Mouse (Mus musculus) neural tube, embryonic 14.5 days (tissue): Measurements from ENCODE around the gene Kdelr3. TPM values are rescaled to one million over a fixed set of nuclear protein-coding genes. Genes with fewer than 3 reads are reported as not detected.

ENCODE experiments used
- ATAC-seq: fragments of 200-750 bp; cut with Nextera tagmentation; 2 replicates; pipeline ENCODE4 v1.8.0; 2017; ENCODE audit warnings: low read depth, mild to moderate bottlenecking, moderate TSS enrichment, moderate library complexity
- H3K27ac ChIP-seq: fragments of 300-500 bp; sonication (generic); 2 replicates; pipeline ENCODE4 v1.5.1; 2014; ENCODE audit warnings: low read depth, mild to moderate bottlenecking, control low read depth, low read length, moderate library complexity, mixed read lengths
- H3K27me3 ChIP-seq: fragments of 300-500 bp; sonication (generic); 2 replicates; pipeline ENCODE4 v1.6.1; 2014; ENCODE audit warnings: low read length; ENCODE audit not compliant: control insufficient read depth, insufficient read depth
- H3K36me3 ChIP-seq: fragments of 300-500 bp; sonication (generic); 2 replicates; pipeline ENCODE4 v1.6.1; 2014; ENCODE audit warnings: low read length, mixed read lengths; ENCODE audit not compliant: control insufficient read depth, insufficient read depth
- H3K4me1 ChIP-seq: fragments of 300-500 bp; sonication (generic); 2 replicates; pipeline ENCODE4 v1.6.1; 2014; ENCODE audit warnings: low read length; ENCODE audit not compliant: control insufficient read depth, insufficient read depth
- H3K4me2 ChIP-seq: fragments of 300-500 bp; sonication (generic); 2 replicates; pipeline ENCODE4 v1.6.1; 2014; ENCODE audit warnings: mild to moderate bottlenecking, low read depth, low read length, control low read depth
- H3K4me3 ChIP-seq: fragments of 300-500 bp; sonication (generic); 2 replicates; pipeline ENCODE4 v1.5.1; 2014; ENCODE audit warnings: low read depth, low read length, control low read depth, mixed read lengths
- H3K9ac ChIP-seq: fragments of 300-500 bp; sonication (generic); replicated peaks from 2 replicates; pipeline ENCODE4 v1.6.1; 2014; ENCODE audit warnings: low read depth, mild to moderate bottlenecking, control low read depth, low read length, mixed read lengths
- H3K9me3 ChIP-seq: fragments of 300-500 bp; sonication (generic); 2 replicates; pipeline ENCODE4 v1.6.1; 2016; ENCODE audit warnings: low read length; ENCODE audit not compliant: control insufficient read depth
- WGBS: fragments of 180-500 bp; shearing (Covaris S2); extraction: QIAGEN DNeasy Blood & Tissue Kit; methylation state at CpG from one replicate; pipeline ENCODE4 v1.1.7; 2014; 5-methylcytosine and 5-hydroxymethylcytosine counted together
- polyA plus RNA-seq: library from polyadenylated mRNA; unstranded; fragments of >200 nt; fragmentation: Nextera tagmentation; extraction: Ambion mirVana; gene quantifications from 2 replicates; pipeline ENCODE4 v1.2.1, GENCODE M21; 2014

The Kdelr3 gene
- polyA plus RNA-seq, 1 experiment from 2014 or later, result 3.9 TPM

GRCm38 (mm10) chr15:79507055-79507828 is 9.0 kb upstream of the Kdelr3 start:
- Histone ChIP-seq H3K4me3 (no peak overlapping the region), H3K36me3 (no peaks in the 10 kb centered on the region), H3K27me3 (peaks cover 57% of the 10 kb centered on the region), H3K4me2 (no peak overlapping the region), H3K4me1 (peaks cover 17% of the 10 kb centered on the region), H3K9me3 (no peaks in the 10 kb centered on the region), H3K27ac (no peak overlapping the region), H3K9ac (no peak overlapping the region)
- no peak for ATAC-seq
- 48% methylated on average over 30 of the region's 31 CpGs for WGBS

GRCm38 (mm10) chr15:79509998-79510397 is 6.2 kb upstream of the Kdelr3 start:
- H3K27me3 ChIP-seq, result peaks cover 52% of the 10 kb centered on the region
- whole genome bisulfite sequencing, result 35% methylated on average over 6 of the region's 6 CpGs
- no peak overlapping the region for H3K9ac ChIP-seq
- H3K4me1 ChIP-seq, result peaks cover 14% of the 10 kb centered on the region
- no peaks in the 10 kb centered on the region for H3K9me3 ChIP-seq
- no peak overlapping the region for H3K27ac ChIP-seq
- H3K36me3 ChIP-seq, result no peaks in the 10 kb centered on the region
- H3K4me2 ChIP-seq, result no peak overlapping the region
- no peak overlapping the region for H3K4me3 ChIP-seq
- ATAC-seq, result no peak

GRCm38 (mm10) chr15:79510425-79510824 is 5.8 kb upstream of the Kdelr3 start:
- 79% methylated on average over 7 of the region's 7 CpGs for WGBS
- Histone ChIP-seq H3K9ac (no peak overlapping the region), H3K27ac (no peak overlapping the region), H3K27me3 (peaks cover 52% of the 10 kb centered on the region), H3K36me3 (no peaks in the 10 kb centered on the region), H3K4me1 (peaks cover 10% of the 10 kb centered on the region), H3K4me3 (no peak overlapping the region), H3K9me3 (no peaks in the 10 kb centered on the region), H3K4me2 (no peak overlapping the region)
- no peak for ATAC-seq

- no peaks in the 10 kb centered on the region for H3K9me3 ChIP-seq
- peaks cover 59% of the 10 kb centered on the region for H3K27me3 ChIP-seq
- H3K36me3 ChIP-seq, result no peaks in the 10 kb centered on the region
- 1% methylated on average over 61 of the region's 61 CpGs for WGBS
- peak overlapping the region; percentile 32 for H3K4me3 ChIP-seq
- peak; percentile 91; the same call in 1 of the 2 replicates for ATAC-seq
- no peak overlapping the region; the same call in 1 of the 2 replicates for H3K9ac ChIP-seq
- H3K4me2 ChIP-seq, result peak overlapping the region; percentile 59
- H3K4me1 ChIP-seq, result peaks cover 14% of the 10 kb centered on the region; the same call in 1 of the 2 replicates
- H3K27ac ChIP-seq, result no peak overlapping the region
These were observed 4.5 kb upstream of the Kdelr3 start for GRCm38 (mm10) chr15:79511553-79512320.

GRCm38 (mm10) chr15:79513940-79514339 is 2.3 kb upstream of the Kdelr3 start:
- Histone ChIP-seq H3K27ac (no peak overlapping the region), H3K9ac (no peak overlapping the region), H3K4me1 (peaks cover 18% of the 10 kb centered on the region; the same call in 1 of the 2 replicates), H3K36me3 (no peaks in the 10 kb centered on the region), H3K4me2 (no peak overlapping the region), H3K9me3 (no peaks in the 10 kb centered on the region), H3K4me3 (no peak overlapping the region), H3K27me3 (peaks cover 62% of the 10 kb centered on the region)
- ATAC-seq, result no peak
- WGBS, result 9% methylated on average over 9 of the region's 9 CpGs

GRCm38 (mm10) chr15:79517710-79518109 is 1.5 kb downstream of the Kdelr3 start:
- 59% methylated on average over 4 of the region's 4 CpGs for WGBS

GRCm38 (mm10) chr15:79518571-79518970 is 2.4 kb downstream of the Kdelr3 start:
- no peak overlapping the region for H3K9ac ChIP-seq
- WGBS, result 81% methylated on average over 3 of the region's 3 CpGs
- no peak for ATAC-seq
- H3K4me1 ChIP-seq, result peaks cover 10% of the 10 kb centered on the region; the same call in 1 of the 2 replicates
- no peak overlapping the region for H3K4me2 ChIP-seq
- H3K4me3 ChIP-seq, result no peak overlapping the region
- H3K36me3 ChIP-seq, result no peaks in the 10 kb centered on the region
- H3K9me3 ChIP-seq, result no peaks in the 10 kb centered on the region
- H3K27ac ChIP-seq, result no peak overlapping the region
- peaks cover 36% of the 10 kb centered on the region for H3K27me3 ChIP-seq

More at GRCm38 (mm10) chr15:79517710-79518109, 1.5 kb downstream of the Kdelr3 start:
- Histone ChIP-seq H3K4me3 (no peak overlapping the region), H3K9ac (no peak overlapping the region), H3K36me3 (no peaks in the 10 kb centered on the region), H3K9me3 (no peaks in the 10 kb centered on the region), H3K4me1 (peaks cover 10% of the 10 kb centered on the region; the same call in 1 of the 2 replicates), H3K27me3 (peaks cover 40% of the 10 kb centered on the region), H3K4me2 (no peak overlapping the region), H3K27ac (no peak overlapping the region)
- no peak for ATAC-seq

- no peaks in the 10 kb centered on the region for H3K9me3 ChIP-seq
- H3K9ac ChIP-seq, result no peak overlapping the region
- H3K4me2 ChIP-seq, result no peak overlapping the region
- peaks cover 28% of the 10 kb centered on the region for H3K27me3 ChIP-seq
- 42% methylated on average over 16 of the region's 16 CpGs for WGBS
- no peak for ATAC-seq
- no peaks in the 10 kb centered on the region for H3K36me3 ChIP-seq
- H3K4me1 ChIP-seq, result peaks cover 10% of the 10 kb centered on the region; the same call in 1 of the 2 replicates
- H3K4me3 ChIP-seq, result no peak overlapping the region
- no peak overlapping the region for H3K27ac ChIP-seq
These were observed 3.4 kb downstream of the Kdelr3 start for GRCm38 (mm10) chr15:79519400-79520220.
